Mouse (Mus musculus): ENCODE results near the gene Sardh.

The Sardh gene

DNA sequence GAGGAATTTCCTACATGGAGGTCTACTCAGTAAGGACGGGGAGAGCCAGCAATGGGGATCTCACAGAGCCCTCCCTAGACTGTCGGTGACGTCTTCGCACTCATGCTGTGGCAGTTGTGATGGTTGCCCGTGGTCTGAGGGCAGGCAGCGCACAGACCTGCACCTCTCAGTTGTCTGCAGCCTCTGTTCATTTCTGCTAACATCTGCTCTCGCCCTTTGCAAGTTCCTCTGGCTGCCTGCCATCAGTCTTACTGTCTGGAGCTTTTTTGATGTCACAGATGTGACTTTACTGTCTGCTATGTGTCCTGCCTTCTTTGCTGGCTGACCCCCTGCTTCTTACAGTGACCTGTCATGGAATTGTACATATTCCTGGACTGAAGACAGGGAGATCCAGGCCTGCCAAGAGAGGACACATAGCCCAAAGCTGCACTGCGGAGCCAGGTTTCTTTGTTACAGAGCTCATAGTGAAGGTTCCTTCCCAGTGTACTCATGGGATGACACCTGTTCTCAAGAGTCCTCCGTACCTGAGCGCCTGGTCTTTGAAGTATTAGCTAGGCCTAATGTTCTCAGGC is 72.4 kb downstream of the Sardh start:
- no peak for DNase-seq (ENCODE audit: low read depth in 2 of 2, low spot score in 2 of 2)

DNA sequence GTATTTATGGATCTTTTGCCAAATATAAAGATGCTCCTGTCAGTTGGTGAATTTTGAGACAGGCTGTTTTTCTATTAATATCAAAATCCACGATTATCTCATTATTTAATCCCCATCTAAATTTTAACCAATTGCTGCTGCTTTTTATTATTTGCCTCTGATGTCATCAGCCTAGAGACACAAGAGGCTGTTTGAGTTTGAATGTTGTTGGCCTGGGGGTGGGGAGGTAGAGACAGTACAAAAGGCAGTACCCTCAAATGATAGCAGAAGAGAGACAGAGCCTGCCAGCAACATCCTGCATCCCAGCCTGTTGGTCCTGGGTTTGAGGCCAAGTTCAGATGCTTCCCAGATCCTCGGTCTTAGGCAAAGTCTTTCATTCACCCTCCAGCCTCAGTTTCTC is 73.9 kb downstream of the Sardh start:
- DNase-seq (ENCODE audit: low read depth in 2 of 2, low spot score in 2 of 2): no peak

DNA sequence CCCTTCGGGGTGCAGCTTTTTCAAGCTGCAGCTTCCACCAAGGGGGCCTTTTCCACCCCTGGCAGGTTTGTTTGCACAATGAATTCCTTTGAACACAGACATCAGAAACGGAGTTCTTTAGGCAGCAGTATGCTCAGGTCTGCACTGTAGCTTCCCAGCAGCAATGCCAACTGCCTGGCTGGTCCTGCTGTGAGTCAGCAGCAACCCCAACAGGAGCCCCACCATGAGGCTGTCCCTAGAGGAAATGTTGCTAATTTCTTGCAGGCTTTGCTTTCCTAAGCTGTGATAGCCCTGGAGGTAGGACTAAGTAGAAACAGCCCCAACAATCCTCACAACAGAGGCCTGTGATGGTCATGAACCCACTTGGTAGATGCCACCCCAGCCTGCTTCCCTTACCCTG is 81.1 kb downstream of the Sardh start:
- no peak for DNase-seq (ENCODE audit: low read depth in 2 of 2, low spot score in 2 of 2)

DNA sequence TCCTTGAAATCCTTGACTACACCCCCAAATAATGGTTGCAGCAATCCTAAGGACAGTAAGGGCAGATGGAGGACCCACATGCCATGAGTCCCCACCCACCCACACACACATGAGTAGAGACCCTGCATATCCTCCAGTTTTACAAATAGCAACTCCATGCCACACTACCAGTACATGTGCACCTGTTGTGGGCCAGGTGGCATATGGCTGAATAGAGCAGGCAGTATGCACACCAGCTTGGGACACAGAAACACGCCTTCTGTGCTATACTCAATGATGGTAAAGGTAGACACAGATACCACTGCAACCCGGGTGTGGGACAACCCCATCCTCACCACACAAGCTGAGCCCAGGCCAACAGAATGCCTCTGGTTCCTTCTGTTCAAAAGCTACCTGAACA is 82.1 kb downstream of the Sardh start:
- no peak for DNase-seq (ENCODE audit: low read depth in 2 of 2, low spot score in 2 of 2)

DNA sequence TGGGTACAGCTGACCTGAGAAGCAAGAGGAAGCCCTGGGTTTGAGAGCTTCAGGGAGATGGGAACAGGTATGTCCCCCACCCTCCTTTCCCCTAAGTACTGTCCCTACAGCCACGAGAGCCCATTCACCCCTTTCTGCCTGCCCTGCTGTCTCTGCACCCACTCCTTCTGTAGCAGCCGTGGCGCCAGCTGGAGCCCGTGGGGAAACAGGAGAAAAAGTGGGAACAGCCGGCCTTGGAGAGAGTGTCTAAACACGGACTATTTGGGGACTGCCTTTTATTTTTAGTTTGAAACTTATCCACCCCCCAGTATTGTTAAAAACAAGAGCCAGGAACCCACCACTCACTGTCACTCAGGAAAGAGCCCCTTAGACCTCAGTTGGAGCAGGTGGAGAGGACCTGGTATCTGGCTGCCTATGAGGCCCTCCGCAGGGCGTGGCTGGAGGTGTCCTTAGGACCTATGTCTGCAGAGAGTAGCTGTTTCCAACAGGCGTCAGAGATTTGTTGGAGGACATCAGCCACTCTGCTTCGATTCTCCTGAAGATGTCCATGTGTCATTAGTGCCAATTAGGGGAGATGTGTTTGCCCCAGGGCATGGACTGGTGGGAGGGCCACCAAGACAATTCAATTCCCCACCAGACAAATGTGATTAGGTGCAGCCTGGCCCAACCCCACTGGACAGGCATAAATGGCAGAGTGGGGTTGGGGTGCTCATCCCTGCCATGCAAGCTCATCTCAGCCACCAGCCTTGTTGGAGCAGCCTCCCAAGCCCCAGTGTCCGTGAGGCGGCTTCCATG is 83.1 kb downstream of the Sardh start, which contains the start of gene Dbh:
Gene Dbh, plus strand, starts transcription at position 438 of the 795 bp plus-strand sequence.
- no peak for DNase-seq (ENCODE audit: low read depth in 2 of 2, low spot score in 2 of 2)

DNA sequence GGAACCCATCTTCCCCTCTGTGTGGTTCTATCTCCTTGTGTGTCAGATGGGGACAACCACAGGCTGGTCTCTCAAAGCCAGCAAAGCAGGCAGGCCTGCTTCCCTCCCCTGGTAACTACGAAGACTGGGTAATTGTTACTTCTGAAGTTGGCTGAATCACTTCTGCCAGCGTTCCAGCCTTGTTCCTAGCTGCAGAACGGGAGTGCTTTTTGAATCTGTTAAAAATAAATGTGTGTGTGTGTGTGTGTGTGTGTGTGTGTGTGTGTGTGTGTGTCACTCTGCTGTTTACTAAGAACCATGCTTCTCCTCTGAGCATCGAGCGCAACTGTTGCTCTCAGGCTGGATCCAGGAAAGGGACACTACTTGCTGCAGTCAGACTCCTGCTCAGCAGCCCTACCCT is 84.3 kb downstream of the Sardh start:
- DNase-seq (ENCODE audit: low read depth in 2 of 2, low spot score in 2 of 2): no peak

DNA sequence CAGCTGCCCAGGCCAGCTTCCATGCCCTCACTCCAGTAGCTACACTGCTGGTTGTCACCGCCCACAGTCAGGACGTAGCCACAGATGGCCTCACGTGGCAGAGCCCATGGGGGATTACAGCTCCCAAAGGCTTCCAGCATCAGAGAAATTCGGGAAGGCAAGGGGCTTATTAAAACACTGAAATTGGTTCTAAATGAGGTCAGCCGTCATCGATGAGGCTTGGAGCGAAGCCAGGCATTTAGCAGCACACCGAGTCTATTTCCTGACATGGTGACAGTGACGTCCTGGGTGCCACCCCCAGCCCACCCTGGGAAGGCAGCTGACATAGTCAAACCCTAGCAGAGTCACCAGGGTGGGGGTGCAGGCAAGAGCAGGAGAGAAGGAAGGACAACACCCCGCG is 85.5 kb downstream of the Sardh start:
- DNase-seq (ENCODE audit: low read depth in 2 of 2, low spot score in 2 of 2): no peak

DNA sequence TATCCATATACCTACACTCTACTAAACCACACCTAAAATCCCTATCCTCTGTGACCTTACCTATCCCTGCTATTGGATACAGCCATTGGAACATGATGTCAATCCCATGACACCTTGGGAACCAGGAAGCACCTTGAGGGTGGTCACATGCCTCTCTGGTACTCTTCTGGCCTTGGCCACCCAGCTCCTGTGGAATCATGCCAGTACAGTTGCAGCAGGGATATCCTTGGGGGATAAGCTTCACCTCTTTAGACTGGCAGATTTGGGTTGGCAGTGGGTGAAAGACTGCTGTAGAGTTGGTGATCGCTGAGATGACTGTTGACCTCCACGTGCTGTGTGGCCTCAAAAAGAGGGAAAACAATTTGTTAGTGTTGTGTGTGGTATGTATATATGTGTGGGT is 86.6 kb downstream of the Sardh start:
- no peak for DNase-seq (ENCODE audit: low read depth in 2 of 2, low spot score in 2 of 2)

DNA sequence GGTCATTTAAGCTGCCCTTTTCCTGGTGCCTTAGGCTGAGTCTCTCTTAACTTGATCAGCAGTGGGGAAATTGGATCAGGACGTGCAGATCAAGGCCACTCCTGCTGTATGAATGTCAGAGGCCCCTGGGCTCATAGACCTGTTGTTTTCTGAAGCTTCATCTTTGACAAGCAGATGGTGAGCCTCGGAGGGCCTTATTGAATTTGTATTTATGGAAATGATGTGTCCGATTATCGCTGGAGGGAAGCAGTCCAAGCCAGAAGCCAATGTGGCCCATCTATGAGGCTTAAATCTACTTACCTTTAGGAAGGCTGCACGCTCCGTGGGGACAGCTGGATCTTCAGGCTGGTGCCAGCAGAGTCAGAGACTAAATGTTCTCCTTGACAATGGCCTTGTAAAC is 91.5 kb downstream of the Sardh start:
- DNase-seq (ENCODE audit: low read depth in 2 of 2, low spot score in 2 of 2): no peak

DNA sequence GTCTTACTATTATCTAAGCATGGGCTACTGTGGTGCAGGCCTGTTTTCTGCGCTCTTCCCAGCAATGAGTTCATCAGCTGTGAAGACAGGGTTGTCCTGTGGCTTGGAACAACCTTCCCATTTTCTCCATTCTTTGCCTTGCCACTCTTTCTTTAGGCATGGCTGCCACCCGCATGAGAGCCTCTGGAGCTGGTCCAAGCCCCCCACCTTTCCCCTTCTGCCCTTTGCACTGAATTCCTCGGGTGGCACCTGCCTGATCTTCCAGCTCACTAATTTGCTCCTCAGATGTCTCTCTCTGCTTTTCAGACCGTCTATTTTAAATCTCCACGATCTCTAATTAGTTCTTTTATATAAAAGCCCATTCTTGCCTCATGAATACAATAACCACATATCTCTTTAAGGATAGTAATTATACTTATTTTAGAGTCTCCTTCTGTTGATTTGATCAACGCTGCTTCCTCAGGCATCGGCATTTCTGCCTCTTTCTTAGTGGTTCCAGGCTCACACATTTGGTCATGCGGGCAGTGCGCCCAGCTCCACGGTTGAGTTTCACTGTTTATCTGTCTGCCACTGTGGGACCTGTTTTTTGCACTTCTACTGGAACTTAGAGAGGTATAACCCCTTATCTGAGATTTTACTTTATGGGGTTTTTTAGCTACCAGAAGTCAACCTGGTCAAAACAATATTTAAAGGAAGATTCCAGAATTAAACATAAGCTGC is 93.5 kb downstream of the Sardh start:
- no peak for DNase-seq (ENCODE audit: low read depth in 2 of 2, low spot score in 2 of 2)

DNA sequence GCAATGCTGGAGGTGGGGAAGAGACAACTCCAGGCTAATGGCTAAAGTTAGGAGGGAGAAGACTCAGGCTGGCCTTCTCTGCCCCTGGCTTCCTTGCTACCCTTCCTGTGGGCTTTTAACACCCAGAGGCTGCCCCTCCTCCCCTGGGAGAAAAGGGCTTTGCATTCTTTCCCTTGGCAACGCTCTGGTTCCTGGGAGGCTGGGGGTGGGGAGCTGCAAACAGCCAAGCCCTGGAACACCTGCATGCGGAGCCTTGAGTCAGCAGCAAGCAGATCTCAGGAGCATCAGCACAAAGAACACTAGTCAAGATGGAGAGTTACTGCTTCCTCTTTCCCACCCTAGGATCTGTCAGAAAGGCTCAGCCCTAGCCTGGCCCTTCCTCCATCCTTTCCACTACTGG is 98.7 kb downstream of the Sardh start:
- DNase-seq (ENCODE audit: low read depth in 2 of 2, low spot score in 2 of 2): no peak

DNA sequence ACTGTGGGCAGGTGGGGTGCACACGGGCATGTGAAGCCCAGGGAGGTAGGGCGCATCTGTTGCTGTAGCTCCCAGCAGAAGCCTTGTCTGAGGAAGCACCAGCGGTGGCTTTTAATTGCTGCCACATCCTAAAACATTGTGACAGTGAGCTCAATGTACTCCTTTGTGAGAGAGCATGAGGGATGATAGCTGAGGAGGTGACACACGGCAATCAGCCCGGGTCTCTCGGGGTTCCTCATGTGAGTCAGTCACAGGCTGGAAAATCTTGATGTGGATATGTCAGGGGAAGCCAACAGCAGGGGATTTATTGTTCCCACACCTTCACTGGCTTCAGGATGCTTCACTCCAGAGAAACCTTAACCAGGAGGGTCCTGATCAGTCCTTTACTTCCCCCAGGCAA is 101.3 kb downstream of the Sardh start:
- no peak for DNase-seq (ENCODE audit: low read depth in 2 of 2, low spot score in 2 of 2)

DNA sequence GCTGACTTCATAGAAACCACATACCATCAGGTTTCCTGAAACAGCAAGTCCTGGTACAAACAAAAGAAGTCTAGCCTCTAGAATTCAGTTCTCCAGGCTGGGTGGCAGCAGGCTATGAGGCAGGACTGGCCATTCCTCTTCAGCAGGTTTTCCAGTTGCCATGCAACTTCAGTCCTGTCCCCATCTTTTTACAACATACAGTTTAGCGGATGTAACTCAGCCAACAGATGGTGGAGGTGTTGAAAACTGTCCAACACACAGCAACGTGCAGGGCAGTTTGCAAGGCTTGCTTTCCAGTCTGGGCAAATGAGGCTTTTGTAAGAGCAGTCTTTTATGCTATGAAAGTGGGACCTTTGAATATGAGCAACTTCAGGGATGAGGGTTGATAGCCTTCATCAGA is 103.2 kb downstream of the Sardh start:
- DNase-seq (ENCODE audit: low read depth in 2 of 2, low spot score in 2 of 2): no peak

DNA sequence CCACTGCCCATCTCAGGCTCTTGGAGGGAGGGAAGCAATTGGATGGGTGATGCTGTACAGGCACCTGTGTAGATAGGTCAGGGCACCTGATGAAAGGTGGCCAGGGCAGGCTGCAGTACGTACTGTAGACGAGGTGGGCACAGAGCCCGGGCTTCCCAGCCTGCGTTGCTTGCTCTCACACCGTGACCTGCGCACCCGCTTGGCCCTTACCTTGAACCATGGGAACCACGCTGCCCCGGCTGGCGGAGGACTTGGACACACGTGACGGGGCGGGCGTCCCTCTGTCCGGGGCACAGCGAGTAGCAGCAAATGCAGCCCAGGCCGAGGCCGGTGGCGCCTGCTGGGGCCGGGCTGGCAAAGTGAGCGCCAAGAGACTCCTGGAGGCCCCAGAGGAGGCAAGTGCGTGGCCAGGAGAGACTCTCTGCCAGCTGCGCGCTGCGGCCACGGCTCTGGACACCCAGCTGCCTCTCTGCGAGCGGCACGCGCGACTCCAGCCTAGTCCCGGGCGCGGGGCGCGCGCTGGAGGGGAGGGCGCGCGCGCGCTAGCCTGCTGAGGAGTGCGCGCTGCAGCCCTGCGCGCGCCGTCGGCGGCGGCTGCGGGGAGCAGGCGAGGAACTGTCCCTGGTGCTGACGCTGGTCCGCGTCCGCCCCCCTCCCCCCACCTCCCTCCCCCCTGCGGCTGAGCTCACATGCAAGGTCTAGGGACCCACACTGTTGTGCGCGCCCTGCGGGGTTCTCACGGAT is 106.0 kb downstream of the Sardh start, which contains the start of gene Fam163b:
Gene Fam163b, minus strand, starts transcription at position 542 of the 744 bp plus-strand sequence.
- no peak for DNase-seq (ENCODE audit: low read depth in 2 of 2, low spot score in 2 of 2)

Data from CD8-positive naive resting alpha-beta T cell, adult 2 months (primary cell).